Mouse (Mus musculus) kidney, postnatal 14 days (tissue): ENCODE measurements around the gene Fam135a.

Experiments used
- DNase-seq: peaks from one replicate; pipeline ENCODE4 v3.0.0; 2022; ENCODE audit warnings: mixed read lengths

The Fam135a gene

DNA sequence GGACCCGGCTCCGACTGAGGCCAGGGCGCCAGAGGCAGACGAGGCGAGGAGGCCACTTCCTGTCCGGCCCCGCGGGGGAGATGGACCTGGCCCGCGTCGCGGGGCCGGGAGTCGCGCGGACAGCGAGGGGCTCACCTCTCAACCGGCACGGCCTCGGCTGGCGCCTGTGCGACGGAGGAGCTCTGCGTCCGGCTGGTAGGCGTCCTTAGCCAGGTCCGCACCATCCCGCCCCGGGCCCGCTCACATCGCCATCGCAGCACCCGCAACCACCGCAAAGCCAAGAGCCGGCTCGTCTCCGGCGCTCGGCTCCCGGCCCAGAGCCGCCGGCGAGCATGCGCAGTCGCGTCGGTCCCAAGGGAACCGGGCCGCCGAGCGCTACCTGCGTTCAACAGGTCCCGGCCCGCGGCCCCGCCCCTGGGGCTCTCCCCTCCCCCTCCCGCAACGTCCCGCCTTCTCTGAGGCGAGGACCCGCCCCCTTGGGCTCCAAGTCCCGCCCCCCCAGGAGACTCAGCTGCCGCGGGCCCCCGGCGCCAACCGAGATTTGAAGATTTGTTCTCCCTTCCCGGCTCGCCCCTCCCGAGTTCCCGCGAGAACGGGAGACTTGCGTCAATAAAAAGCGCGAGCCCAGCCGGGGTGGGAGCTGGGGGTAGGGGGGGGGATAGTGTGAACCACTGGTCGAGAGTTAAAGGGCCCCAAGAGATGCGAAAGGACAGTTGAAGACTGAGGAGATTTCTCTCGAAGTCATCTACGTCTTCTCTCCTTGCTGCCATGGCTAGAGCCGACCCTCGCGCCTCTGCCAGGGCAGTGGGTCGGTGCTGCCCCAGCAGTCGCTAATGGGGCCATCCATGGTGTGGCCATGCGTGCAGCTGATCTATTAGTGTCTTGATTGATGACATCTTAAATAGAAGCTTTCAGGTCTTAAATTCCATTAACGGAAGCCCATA, at the start of gene Fam135a:
TSS of gene Fam135a (minus strand) at position 416 of the 944 bp plus-strand sequence.
- peak; percentile 97 for DNase-seq

- no peak for DNase-seq
Measured at GRCm38 (mm10) chr1:24143504-24143903, 43.4 kb upstream of the Fam135a start.

- no peak for DNase-seq
Measured at GRCm38 (mm10) chr1:24140555-24140954, 40.4 kb upstream of the Fam135a start.

DNA sequence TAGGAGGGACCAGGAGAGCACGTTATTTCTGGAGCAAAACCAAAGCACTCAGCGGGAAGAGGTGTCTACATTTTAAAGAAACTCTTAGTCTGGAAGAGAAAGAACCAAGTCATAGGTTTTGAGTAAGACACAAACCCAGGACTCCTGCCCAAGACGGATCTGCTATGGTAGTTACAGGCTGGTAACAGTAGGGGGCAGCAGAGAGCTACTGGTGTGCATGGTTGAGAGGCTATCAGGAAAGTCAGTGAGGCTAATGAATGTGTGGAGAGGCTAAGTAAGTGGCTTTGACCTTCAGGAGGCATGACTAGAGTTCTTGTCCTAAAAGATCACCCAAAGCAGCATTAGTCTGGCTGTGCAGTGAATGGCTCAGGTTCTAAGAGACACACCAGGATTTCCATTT, 37.0 kb upstream of the Fam135a start:
- peak; percentile 51 for DNase-seq

GRCm38 (mm10) chr1:24134792-24135191, 34.7 kb upstream of the Fam135a start:
- peak; percentile 3 for DNase-seq

DNA sequence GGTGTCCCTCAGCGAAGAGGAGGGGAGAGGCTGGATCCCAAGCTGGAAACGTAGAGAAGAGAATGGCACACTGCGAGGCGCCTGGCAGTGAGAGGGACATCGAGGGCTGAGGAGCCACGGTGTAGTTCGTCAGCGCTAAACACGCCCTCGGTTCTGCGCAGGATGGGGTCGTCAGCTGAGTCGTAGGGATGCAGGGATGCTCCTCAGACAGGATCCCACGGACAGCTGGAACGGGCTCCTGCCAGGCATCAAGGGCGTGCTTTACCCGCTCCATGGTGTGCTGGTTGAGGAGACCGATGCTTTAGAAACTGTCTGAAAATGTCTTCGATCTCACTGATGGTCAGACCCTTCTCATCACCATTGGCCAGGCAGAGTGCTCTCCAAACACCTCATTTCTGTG, 33.7 kb upstream of the Fam135a start:
- no peak for DNase-seq

DNA sequence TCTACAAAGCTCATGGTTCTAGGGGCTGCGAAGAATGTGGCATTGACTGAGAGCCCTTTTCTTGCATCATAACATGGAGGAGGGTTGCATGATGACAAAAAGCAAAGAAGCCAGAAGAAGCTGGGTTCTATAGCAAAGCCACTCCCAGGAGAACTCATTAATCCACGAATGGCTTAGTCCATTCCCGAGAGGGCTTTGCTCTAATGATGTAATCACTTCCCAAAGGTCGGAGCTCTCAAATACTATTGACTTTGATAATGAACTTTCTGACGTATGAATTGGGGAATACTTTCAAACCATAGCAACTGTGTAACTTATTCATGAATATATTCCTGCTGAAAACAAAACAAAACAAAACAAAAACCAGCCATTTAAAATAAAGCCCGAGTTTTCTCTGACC, 27.7 kb upstream of the Fam135a start:
- no peak for DNase-seq

GRCm38 (mm10) chr1:24124610-24125009, 24.5 kb upstream of the Fam135a start:
- no peak for DNase-seq

- DNase-seq, result no peak
Measured at GRCm38 (mm10) chr1:24122582-24122981, 22.4 kb upstream of the Fam135a start.

DNA sequence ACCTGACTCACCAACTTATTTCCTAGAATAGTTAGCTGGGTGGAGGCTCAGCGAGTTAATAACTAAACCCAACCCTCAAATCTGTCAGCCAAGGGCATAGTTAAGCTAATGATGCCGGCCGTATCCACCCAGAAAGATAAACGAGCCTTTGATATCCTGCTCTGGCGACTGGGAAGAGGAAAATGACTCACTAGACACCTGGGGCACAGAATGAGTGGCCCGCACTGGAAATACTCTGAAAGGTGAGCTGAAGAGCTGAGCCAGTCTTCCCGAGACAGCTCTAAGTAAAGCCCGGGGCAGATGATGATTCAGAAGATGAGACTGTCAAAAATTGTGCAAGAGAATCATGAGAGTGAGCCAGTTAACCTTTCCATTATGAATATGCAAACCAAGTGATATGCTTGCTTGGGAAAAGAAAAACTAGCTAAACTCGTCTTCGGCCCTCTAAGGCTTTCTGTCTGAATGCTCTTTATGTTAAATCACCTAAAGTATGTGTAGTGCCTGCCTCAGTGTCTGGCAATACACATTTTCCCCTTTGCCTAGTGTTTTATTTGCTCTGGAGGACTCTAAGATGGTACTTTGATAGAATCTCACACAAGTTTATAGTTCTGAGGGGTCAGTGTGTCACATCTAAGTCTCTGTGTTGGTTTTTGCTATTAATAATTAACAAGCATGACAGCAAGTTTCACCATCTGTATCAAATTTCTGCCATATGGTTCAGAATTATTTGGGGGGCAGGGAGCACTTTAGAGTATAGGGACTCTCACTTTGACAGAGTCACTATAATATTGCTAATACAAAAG, 8.0 kb upstream of the Fam135a start:
- DNase-seq, result peak; percentile 32

DNA sequence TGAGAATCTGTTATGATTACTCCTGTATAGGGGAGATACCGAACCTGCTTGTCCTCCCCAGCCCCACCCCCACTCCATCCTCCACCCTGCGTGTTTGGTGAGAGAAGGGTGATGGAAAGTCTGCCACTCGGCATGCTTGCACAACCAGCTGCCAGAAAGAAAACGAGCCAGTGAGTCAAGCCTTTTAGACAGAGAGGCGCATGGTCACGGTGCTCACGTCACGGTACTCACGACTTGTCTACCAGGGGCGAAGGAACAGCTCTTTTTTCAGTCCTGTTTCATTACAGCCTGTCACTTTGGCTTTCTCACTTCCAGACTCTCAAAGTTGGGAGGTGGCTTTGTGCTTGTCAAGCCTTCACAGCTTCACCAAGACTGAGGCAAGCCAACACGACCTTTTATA, 7.2 kb upstream of the Fam135a start:
- peak; percentile 10 for DNase-seq

GRCm38 (mm10) chr1:24102579-24103149, 2.5 kb upstream of the Fam135a start:
- DNase-seq, result no peak

GRCm38 (mm10) chr1:24100870-24101358, 773 bp upstream of the Fam135a start:
- no peak for DNase-seq

DNA sequence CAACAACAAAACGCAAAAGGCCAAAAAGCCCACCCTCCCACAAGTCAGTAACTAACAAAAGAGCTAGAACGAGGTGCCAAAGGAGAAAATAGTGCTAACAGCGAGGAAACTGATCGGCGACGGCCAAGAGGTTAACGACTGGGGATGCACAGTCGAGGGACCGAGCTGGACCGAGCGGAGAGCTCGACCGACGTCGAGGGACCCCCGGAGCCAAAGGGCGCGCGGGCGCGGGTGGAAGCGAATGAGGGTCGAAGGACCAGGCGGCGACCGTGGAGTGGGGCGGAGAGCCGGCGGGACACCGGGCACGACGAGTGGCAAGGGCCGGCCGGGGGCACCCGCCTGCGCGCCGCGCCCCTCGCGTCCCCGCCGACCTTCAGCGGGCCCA, 608 bp downstream of the Fam135a start:
- no peak for DNase-seq

GRCm38 (mm10) chr1:24097541-24097940, 2.6 kb downstream of the Fam135a start:
- DNase-seq, result no peak

DNA sequence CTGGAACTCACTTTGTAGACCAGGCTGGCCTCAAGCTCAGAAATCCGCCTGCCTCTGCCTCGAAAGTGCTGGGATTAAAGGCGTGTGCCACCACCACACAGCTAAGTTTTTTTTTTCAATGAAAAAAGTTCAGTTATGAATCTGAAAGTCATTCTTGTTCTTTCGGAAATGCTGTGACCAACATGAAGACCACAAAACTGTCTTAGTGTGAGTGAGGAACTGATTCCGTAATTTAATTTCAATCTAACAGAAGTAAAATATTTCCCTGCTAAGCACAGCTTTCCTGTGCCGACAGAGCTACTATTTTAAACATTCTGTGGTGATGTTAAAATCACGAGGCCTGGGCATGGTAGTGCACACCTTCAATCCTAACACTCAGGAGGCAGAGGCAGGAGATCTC, 7.7 kb downstream of the Fam135a start:
- DNase-seq, result no peak

- no peak for DNase-seq
Measured at GRCm38 (mm10) chr1:24090603-24091002, 9.5 kb downstream of the Fam135a start.

DNA sequence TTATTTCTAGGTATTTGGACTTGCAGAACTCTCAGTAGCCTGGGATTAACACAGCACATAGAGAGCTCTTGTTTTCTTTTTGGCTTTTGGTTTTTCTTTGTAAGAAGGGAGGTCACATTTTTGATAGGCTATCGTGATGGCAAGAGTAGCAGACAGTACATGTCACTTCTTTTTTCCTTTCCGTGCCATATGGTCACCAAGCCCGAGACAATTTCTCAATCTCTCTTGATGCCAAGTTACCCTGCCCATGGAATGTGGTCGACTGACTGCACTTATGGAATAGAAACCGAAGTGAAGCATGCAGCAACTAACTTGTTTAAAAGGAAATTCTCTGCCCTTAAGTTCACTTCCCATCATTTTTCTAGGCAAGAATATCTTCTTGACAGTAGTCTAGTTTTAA, 10.0 kb downstream of the Fam135a start:
- no peak for DNase-seq

DNA sequence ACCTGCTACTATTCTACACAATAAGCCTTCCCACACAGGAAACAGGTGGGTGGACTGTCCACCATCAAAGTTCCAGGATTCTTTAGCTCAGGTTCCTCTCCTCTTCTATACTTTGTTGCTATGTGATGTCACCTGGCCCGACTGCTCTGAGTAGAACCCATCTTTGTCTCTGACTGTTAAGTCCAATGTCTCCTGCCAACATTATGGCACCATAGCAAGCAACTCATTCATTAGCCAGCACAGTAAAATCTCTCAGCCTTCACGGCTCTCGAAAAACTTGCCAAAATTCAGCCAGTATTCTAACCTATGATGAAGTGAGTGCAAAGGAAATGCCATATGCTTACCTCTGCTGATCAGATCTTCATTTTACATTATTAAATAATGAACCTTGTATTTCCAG, 14.0 kb downstream of the Fam135a start:
- no peak for DNase-seq

GRCm38 (mm10) chr1:24074396-24074795, 25.7 kb downstream of the Fam135a start:
- no peak for DNase-seq

- no peak for DNase-seq
Measured at GRCm38 (mm10) chr1:24073386-24074248, 26.5 kb downstream of the Fam135a start.

DNA sequence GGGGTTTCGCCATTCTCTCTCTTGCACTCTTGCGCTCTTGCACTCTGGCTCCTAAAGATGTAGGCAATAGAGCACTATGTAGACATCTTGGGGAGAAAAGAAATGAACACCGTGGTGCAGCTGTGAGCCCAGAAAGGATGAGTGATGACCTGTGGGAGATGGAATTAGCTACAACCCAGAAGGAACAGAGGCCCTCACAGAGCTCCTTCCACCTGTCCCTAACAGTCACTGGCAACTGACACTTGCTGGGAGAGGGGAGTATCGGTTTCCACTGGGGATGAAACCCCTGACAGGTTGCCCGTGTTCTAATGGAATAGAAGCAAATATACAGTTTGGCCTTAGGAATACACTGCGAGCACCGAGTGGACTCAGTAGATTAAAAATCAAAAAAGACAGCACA, 31.3 kb downstream of the Fam135a start:
- no peak for DNase-seq
